Mouse (Mus musculus): Measurements from ENCODE around the gene Rgma.

GRCm38 (mm10) chr7:73434336-73434677 lies 59.0 kb downstream of the Rgma start:
- TF ChIP-seq POLR2A (IDR thresholded peaks at IDR 0.05; ENCODE audit: control insufficient read depth, low read depth, low read length) (no peak), CTCF (IDR thresholded peaks at IDR 0.05; ENCODE audit: control insufficient read depth, insufficient read depth, insufficient replicate concordance, low read depth, low read length) (no peak)
